Mouse (Mus musculus): ENCODE results near the gene Fhod1. TPM values are rescaled to one million over a fixed set of nuclear protein-coding genes. Genes with fewer than 3 reads are reported as not detected.

Gene Fhod1
- polyA plus RNA-seq, 1 experiment from 2014 or later, result 0.82 TPM

DNA sequence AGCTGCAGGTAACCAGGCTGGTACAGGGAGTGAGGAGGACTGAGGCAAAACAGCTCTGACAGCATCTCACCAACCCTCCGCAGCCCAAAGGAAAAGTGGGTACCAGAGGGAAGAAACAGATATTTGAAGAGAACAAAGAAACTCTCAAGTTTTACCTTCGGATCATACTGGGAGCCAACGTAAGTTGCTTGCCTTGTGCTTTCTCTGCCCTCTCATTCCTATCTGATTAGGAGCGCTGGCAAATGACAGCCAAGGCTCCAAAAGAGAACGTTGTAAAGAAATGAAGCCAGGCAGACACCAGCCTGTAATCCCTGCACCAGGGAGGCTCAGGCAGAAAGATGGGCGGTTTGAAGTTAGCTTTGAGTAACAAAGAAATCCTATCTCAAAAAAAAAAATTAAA, 20.8 kb downstream of the Fhod1 start:
- Histone ChIP-seq H3K4me1 (ENCODE audit: insufficient read depth) (peaks cover 25% of the 10 kb centered on the region), H3K4me2 (ENCODE audit: low read depth, low read length) (peak overlapping the region; percentile 97), H3K36me3 (replicated peaks; ENCODE audit: insufficient read depth, low read length) (peaks cover 48% of the 10 kb centered on the region), H3K4me3 (ENCODE audit: low read depth, low read length) (peak overlapping the region; percentile 76), H3K9ac (replicated peaks) (peak overlapping the region; percentile 84), H3K27ac (ENCODE audit: low read depth) (peak overlapping the region; percentile 80), H3K9me3 (ENCODE audit: low read length) (no peaks in the 10 kb centered on the region), H3K27me3 (ENCODE audit: insufficient read depth, low read length) (no peaks in the 10 kb centered on the region)
- TF ChIP-seq CTCF (IDR thresholded peaks at IDR 0.05; ENCODE audit: low read depth) (no peak), EP300 (IDR thresholded peaks at IDR 0.05; ENCODE audit: low read depth) (no peak)
- DNase-seq (no peak), ATAC-seq (no peak)
- 22% methylated on average over 6 of the region's 6 CpGs for WGBS (ENCODE audit: insufficient replicate concordance)

DNA sequence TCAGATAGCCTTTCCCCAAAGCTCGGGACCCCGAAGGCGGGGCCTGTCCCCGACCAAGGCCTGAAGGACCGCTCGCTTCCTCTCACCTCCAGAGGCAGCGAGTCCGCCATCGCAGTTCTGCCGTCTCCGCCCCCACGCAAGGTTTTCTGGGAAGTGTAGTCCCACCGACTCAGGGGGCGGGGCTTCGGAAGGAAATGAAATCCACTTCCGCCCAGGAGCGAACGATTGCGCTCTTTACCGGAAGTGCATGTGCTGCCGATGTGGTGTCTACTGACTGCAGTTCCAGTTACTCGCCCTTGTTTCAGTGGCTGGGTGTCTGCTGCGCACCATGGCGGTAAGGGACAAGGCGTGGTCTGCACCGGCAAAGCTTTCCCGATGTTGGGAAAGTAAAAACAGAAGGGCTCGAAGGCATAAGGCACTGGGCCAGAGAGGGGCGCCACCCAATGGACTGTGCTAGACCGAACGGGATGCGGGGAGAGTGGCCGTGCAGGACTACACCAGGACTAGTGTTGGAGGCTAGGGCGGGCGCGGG, 21.5 kb downstream of the Fhod1 start, which contains the start of the genes Lrrc29 and Tmem208:
TSS of gene Lrrc29 (minus strand) at position 138 of the 532 bp plus-strand sequence.
TSS of gene Tmem208 (plus strand) at position 214 of the 532 bp plus-strand sequence.
- DNase-seq, result peak; percentile 98

DNA sequence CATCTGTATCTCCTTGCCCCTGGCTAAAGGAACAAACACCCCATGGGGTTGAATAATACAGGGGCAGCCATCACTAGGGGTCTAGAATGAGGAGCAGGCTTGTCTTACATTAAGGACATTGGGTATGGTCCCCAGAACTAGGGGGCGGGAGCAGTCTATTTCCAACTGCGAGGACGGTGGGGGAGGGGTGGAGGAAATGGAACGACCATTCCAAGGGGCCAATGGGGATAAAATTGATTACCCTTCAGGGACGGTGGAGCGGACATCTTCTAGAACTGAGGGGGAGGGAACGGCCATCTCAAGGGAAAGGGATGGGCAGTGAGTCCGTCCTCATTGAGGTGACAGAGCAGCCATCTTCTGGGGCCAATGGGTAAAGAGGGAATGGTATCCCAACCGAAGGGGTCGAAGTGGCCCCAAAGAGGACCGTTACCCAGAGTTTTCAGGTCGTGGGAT, 22.1 kb downstream of the Fhod1 start:
- H3K27me3 ChIP-seq (ENCODE audit: insufficient read depth, low read length), result no peaks in the 10 kb centered on the region
- H3K36me3 ChIP-seq (replicated peaks; ENCODE audit: insufficient read depth, low read length), result peaks cover 38% of the 10 kb centered on the region
- H3K4me3 ChIP-seq (ENCODE audit: low read depth, low read length), result peak overlapping the region; percentile 76
- peak overlapping the region; percentile 84 for H3K9ac ChIP-seq (replicated peaks)
- DNase-seq (no peak), ATAC-seq (peak; percentile 22)
- H3K9me3 ChIP-seq (ENCODE audit: low read length), result no peaks in the 10 kb centered on the region
- H3K27ac ChIP-seq (ENCODE audit: low read depth), result peak overlapping the region; percentile 80
- peak overlapping the region; percentile 81 for H3K4me2 ChIP-seq (ENCODE audit: low read depth, low read length)
- peaks cover 25% of the 10 kb centered on the region for H3K4me1 ChIP-seq (ENCODE audit: insufficient read depth)
- TF ChIP-seq EP300 (IDR thresholded peaks at IDR 0.05; ENCODE audit: low read depth) (no peak), CTCF (IDR thresholded peaks at IDR 0.05; ENCODE audit: low read depth) (no peak)
- WGBS (ENCODE audit: insufficient replicate concordance), result 0% methylated on average over 12 of the region's 12 CpGs

More for the DNA sequence above, 21.5 kb downstream of the Fhod1 start, which contains the start of the genes Lrrc29 and Tmem208:
- TF ChIP-seq CTCF (IDR thresholded peaks at IDR 0.05; ENCODE audit: low read depth) (peak; percentile 78), EP300 (IDR thresholded peaks at IDR 0.05; ENCODE audit: low read depth) (no peak)
- Histone ChIP-seq H3K4me1 (ENCODE audit: insufficient read depth) (peaks cover 25% of the 10 kb centered on the region), H3K36me3 (replicated peaks; ENCODE audit: insufficient read depth, low read length) (peaks cover 42% of the 10 kb centered on the region), H3K27me3 (ENCODE audit: insufficient read depth, low read length) (no peaks in the 10 kb centered on the region), H3K27ac (ENCODE audit: low read depth) (peak within 1 kb of the TSS; percentile 80), H3K9me3 (ENCODE audit: low read length) (no peaks in the 10 kb centered on the region), H3K4me2 (ENCODE audit: low read depth, low read length) (peak within 1 kb of the TSS; percentile 97), H3K9ac (replicated peaks) (peak within 1 kb of the TSS; percentile 84), H3K4me3 (ENCODE audit: low read depth, low read length) (peak within 1 kb of the TSS; percentile 76)
- peak; percentile 86 for ATAC-seq
- WGBS (ENCODE audit: insufficient replicate concordance), result 0% methylated on average over 36 of the region's 36 CpGs

DNA sequence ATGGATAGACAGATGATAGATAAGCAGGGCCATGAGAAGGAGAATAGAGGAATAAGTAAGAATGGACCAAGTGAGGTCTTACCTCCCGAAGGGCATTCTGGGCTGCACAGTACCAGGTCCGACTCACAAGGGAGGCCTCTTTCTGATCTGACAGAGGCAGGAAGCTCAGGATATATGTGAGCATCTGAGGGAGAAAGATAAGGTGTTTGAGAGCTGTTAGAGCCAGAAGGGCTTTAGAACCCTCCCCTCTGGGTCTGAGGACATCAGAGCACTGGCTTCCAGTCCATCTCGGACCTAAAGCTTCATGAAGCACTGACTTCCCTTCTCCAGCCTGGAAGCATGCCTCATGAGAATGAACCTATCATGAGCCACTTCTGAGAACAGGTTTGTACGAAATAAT, 24.6 kb downstream of the Fhod1 start:
- H3K27me3 ChIP-seq (ENCODE audit: insufficient read depth, low read length), result no peaks in the 10 kb centered on the region
- peak overlapping the region; percentile 81 for H3K4me2 ChIP-seq (ENCODE audit: low read depth, low read length)
- H3K4me3 ChIP-seq (ENCODE audit: low read depth, low read length), result peak overlapping the region; percentile 42
- DNase-seq (no peak), ATAC-seq (peak; percentile 73)
- H3K36me3 ChIP-seq (replicated peaks; ENCODE audit: insufficient read depth, low read length), result peaks cover 28% of the 10 kb centered on the region
- H3K27ac ChIP-seq (ENCODE audit: low read depth), result peak overlapping the region; percentile 81
- TF ChIP-seq EP300 (IDR thresholded peaks at IDR 0.05; ENCODE audit: low read depth) (peak; percentile 90), CTCF (IDR thresholded peaks at IDR 0.05; ENCODE audit: low read depth) (no peak)
- 54% methylated on average over 4 of the region's 4 CpGs for WGBS (ENCODE audit: insufficient replicate concordance)
- no peaks in the 10 kb centered on the region for H3K9me3 ChIP-seq (ENCODE audit: low read length)
- H3K9ac ChIP-seq (replicated peaks), result peak overlapping the region; percentile 59
- H3K4me1 ChIP-seq (ENCODE audit: insufficient read depth), result peaks cover 30% of the 10 kb centered on the region

DNA sequence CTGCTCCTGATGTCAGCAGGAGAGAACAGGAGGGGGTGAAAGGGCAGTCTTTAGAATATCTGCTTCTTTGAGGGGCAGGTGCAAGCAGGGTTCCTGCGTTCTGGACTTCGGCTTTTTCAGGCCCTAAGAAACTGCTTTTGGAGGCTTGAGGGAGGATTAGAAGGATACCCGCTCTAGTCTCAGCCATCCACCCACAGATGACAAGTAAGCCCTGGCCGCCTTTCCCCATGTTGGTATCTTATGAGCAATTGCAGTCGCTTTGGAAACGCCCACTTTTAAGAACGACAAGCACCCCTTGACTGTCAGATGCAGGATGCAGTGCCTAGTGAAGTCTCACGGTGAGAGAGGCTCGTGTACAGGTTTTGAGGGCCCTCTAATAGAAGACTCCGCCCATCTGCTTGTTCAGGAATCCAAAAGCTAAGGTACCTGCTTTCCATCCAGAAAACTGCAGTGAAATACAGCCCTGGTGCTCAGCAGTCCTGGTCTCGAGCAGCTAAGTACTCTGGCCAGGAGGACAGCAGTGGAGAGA, 29.0 kb downstream of the Fhod1 start:
- Histone ChIP-seq H3K9me3 (ENCODE audit: low read length) (no peaks in the 10 kb centered on the region), H3K4me3 (ENCODE audit: low read depth, low read length) (no peak overlapping the region), H3K9ac (replicated peaks) (no peak overlapping the region), H3K36me3 (replicated peaks; ENCODE audit: insufficient read depth, low read length) (peaks cover 53% of the 10 kb centered on the region), H3K4me1 (ENCODE audit: insufficient read depth) (peaks cover 6% of the 10 kb centered on the region), H3K27me3 (ENCODE audit: insufficient read depth, low read length) (no peaks in the 10 kb centered on the region), H3K4me2 (ENCODE audit: low read depth, low read length) (no peak overlapping the region), H3K27ac (ENCODE audit: low read depth) (no peak overlapping the region)
- WGBS (ENCODE audit: insufficient replicate concordance), result 80% methylated on average over 11 of the region's 11 CpGs
- no peak for TF ChIP-seq EP300 (IDR thresholded peaks at IDR 0.05; ENCODE audit: low read depth)
- no peak for TF ChIP-seq CTCF (IDR thresholded peaks at IDR 0.05; ENCODE audit: low read depth)
- ATAC-seq (no peak), DNase-seq (no peak)

DNA sequence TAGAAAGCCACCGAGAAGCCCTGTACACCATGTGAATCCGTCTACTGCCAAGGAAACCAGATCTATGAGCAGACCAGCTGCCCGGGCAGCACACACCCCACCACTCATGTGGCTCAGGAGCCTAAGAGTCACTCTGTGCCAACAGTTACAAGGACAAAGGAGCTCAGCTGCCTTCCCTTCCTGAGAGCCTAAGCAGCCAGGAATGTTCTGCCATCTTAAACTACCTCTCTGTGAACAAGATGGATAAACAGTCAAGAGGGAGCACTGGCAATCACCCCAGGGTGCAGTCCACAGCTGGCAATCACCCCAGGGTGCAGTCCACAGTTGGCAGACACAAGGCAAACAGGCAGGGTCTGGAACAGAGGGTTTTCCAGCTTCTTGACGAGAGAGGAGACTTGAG, 29.8 kb downstream of the Fhod1 start:
- no peak overlapping the region for H3K27ac ChIP-seq (ENCODE audit: low read depth)
- no peak overlapping the region for H3K4me3 ChIP-seq (ENCODE audit: low read depth, low read length)
- DNase-seq (no peak), ATAC-seq (no peak)
- H3K4me1 ChIP-seq (ENCODE audit: insufficient read depth), result peaks cover 11% of the 10 kb centered on the region; the same call in 1 of the 2 replicates
- TF ChIP-seq CTCF (IDR thresholded peaks at IDR 0.05; ENCODE audit: low read depth), result no peak
- no peak for TF ChIP-seq EP300 (IDR thresholded peaks at IDR 0.05; ENCODE audit: low read depth)
- no peaks in the 10 kb centered on the region for H3K9me3 ChIP-seq (ENCODE audit: low read length)
- 88% methylated on average over 4 of the region's 4 CpGs for WGBS (ENCODE audit: insufficient replicate concordance)
- no peak overlapping the region for H3K9ac ChIP-seq (replicated peaks)
- peaks cover 58% of the 10 kb centered on the region for H3K36me3 ChIP-seq (replicated peaks; ENCODE audit: insufficient read depth, low read length)
- H3K4me2 ChIP-seq (ENCODE audit: low read depth, low read length), result no peak overlapping the region
- H3K27me3 ChIP-seq (ENCODE audit: insufficient read depth, low read length), result no peaks in the 10 kb centered on the region

Data from liver, postnatal 0 days (tissue).